Mouse (Mus musculus) liver, embryonic 14.5 days (tissue): Measurements from ENCODE around the gene Rmi1.

Experiments
- CTCF ChIP-seq: IDR thresholded peaks from 2 replicates; pipeline ENCODE4 v1.5.1; 2016; ENCODE audit warnings: antibody characterized with exemption, low read depth, control low read depth
- EP300 ChIP-seq: IDR thresholded peaks from 2 replicates; pipeline ENCODE4 v1.6.1; 2016; ENCODE audit warnings: antibody characterized with exemption, low read depth

GRCm38 (mm10) chr13:58443326-58443725 is 41.3 kb downstream of the Rmi1 start:
- TF ChIP-seq CTCF (no peak), EP300 (no peak)
